Mouse (Mus musculus): Measurements from ENCODE around the gene Dqx1. TPM values are rescaled to one million over a fixed set of nuclear protein-coding genes. Genes with fewer than 3 reads are reported as not detected.

The Dqx1 gene
- total and polyA plus RNA-seq, 2 experiments from 2014 or later = 0.11 to 0.30 TPM

- Histone ChIP-seq H3K4me3 (ENCODE audit: low read depth, low read length) (no peak overlapping the region), H3K27ac (ENCODE audit: low read depth, low read length) (no peak overlapping the region), H3K27me3 (ENCODE audit: insufficient read depth, low read length) (peaks cover 36% of the 10 kb centered on the region), H3K4me2 (ENCODE audit: low read depth, low read length, poor library complexity, severe bottlenecking) (no peak overlapping the region), H3K4me1 (ENCODE audit: insufficient read depth, low read length) (peaks cover 6% of the 10 kb centered on the region; the same call in 1 of the 2 replicates), H3K36me3 (ENCODE audit: insufficient read depth, low read length) (no peaks in the 10 kb centered on the region), H3K9ac (replicated peaks; ENCODE audit: low read length, poor library complexity, severe bottlenecking) (no peak overlapping the region), H3K9me3 (ENCODE audit: low read length) (no peaks in the 10 kb centered on the region)
- WGBS = 23% methylated on average over 10 of the region's 10 CpGs
- no peak for DNase-seq (ENCODE audit: low spot score)
- no peak for TF ChIP-seq CTCF (IDR thresholded peaks at IDR 0.05)
- no peak for ATAC-seq (ENCODE audit: low FRiP score)
These were observed 27.9 kb upstream of the Dqx1 start for GRCm38 (mm10) chr6:83029777-83030176.

GRCm38 (mm10) chr6:83031111-83031510, 26.5 kb upstream of the Dqx1 start:
- 60% methylated on average over 7 of the region's 7 CpGs for WGBS
- TF ChIP-seq CTCF (IDR thresholded peaks at IDR 0.05) = no peak
- H3K4me1 ChIP-seq (ENCODE audit: insufficient read depth, low read length) = peaks cover 6% of the 10 kb centered on the region; the same call in 1 of the 2 replicates
- H3K4me2 ChIP-seq (ENCODE audit: low read depth, low read length, poor library complexity, severe bottlenecking) = no peak overlapping the region
- H3K4me3 ChIP-seq (ENCODE audit: low read depth, low read length) = no peak overlapping the region
- no peak for DNase-seq (ENCODE audit: low spot score)
- no peaks in the 10 kb centered on the region for H3K36me3 ChIP-seq (ENCODE audit: insufficient read depth, low read length)
- H3K9me3 ChIP-seq (ENCODE audit: low read length) = no peaks in the 10 kb centered on the region
- H3K27me3 ChIP-seq (ENCODE audit: insufficient read depth, low read length) = peaks cover 36% of the 10 kb centered on the region
- H3K9ac ChIP-seq (replicated peaks; ENCODE audit: low read length, poor library complexity, severe bottlenecking) = no peak overlapping the region
- no peak overlapping the region for H3K27ac ChIP-seq (ENCODE audit: low read depth, low read length)
- no peak for ATAC-seq (ENCODE audit: low FRiP score)

- ATAC-seq (ENCODE audit: low FRiP score) = no peak
- Histone ChIP-seq H3K9me3 (ENCODE audit: low read length) (no peaks in the 10 kb centered on the region), H3K4me3 (ENCODE audit: low read depth, low read length) (peak overlapping the region; percentile 43), H3K27ac (ENCODE audit: low read depth, low read length) (no peak overlapping the region), H3K4me2 (ENCODE audit: low read depth, low read length, poor library complexity, severe bottlenecking) (peak overlapping the region; percentile 76), H3K9ac (replicated peaks; ENCODE audit: low read length, poor library complexity, severe bottlenecking) (no peak overlapping the region), H3K36me3 (ENCODE audit: insufficient read depth, low read length) (no peaks in the 10 kb centered on the region), H3K4me1 (ENCODE audit: insufficient read depth, low read length) (peaks cover 6% of the 10 kb centered on the region; the same call in 1 of the 2 replicates), H3K27me3 (ENCODE audit: insufficient read depth, low read length) (peaks cover 36% of the 10 kb centered on the region)
- no peak for DNase-seq (ENCODE audit: low spot score)
- WGBS = 22% methylated on average over 18 of the region's 18 CpGs
- no peak for TF ChIP-seq CTCF (IDR thresholded peaks at IDR 0.05)
These were observed 25.6 kb upstream of the Dqx1 start for GRCm38 (mm10) chr6:83031921-83032590.

GRCm38 (mm10) chr6:83032769-83033191, 24.9 kb upstream of the Dqx1 start:
- peak overlapping the region; percentile 43 for H3K4me3 ChIP-seq (ENCODE audit: low read depth, low read length)
- under 1% methylated on average over 31 of the region's 31 CpGs for WGBS
- H3K9me3 ChIP-seq (ENCODE audit: low read length) = no peaks in the 10 kb centered on the region
- peaks cover 36% of the 10 kb centered on the region for H3K27me3 ChIP-seq (ENCODE audit: insufficient read depth, low read length)
- peaks cover 6% of the 10 kb centered on the region; the same call in 1 of the 2 replicates for H3K4me1 ChIP-seq (ENCODE audit: insufficient read depth, low read length)
- H3K4me2 ChIP-seq (ENCODE audit: low read depth, low read length, poor library complexity, severe bottlenecking) = peak overlapping the region; percentile 76
- ATAC-seq (ENCODE audit: low FRiP score) (peak; percentile 44), DNase-seq (ENCODE audit: low spot score) (peak; percentile 14)
- peak; percentile 26; the same call in 1 of the 2 replicates for TF ChIP-seq CTCF (IDR thresholded peaks at IDR 0.05)
- no peak overlapping the region for H3K27ac ChIP-seq (ENCODE audit: low read depth, low read length)
- peak overlapping the region; percentile 42; the same call in 1 of the 2 replicates for H3K9ac ChIP-seq (replicated peaks; ENCODE audit: low read length, poor library complexity, severe bottlenecking)
- H3K36me3 ChIP-seq (ENCODE audit: insufficient read depth, low read length) = no peaks in the 10 kb centered on the region

GRCm38 (mm10) chr6:83033249-83034185, 24.1 kb upstream of the Dqx1 start, which contains the start of the genes Dok1 and Loxl3:
Gene Dok1, minus strand, starts transcription at chr6:83033471.
Gene Loxl3, plus strand, starts transcription at chr6:83034173.
- Histone ChIP-seq H3K4me3 (ENCODE audit: low read depth, low read length) (peak within 1 kb of the TSS; percentile 43), H3K36me3 (ENCODE audit: insufficient read depth, low read length) (no peaks in the 10 kb centered on the region), H3K4me1 (ENCODE audit: insufficient read depth, low read length) (peaks cover 8% of the 10 kb centered on the region; the same call in 1 of the 2 replicates), H3K9me3 (ENCODE audit: low read length) (no peaks in the 10 kb centered on the region), H3K9ac (replicated peaks; ENCODE audit: low read length, poor library complexity, severe bottlenecking) (peak within 1 kb of the TSS; percentile 42; the same call in 1 of the 2 replicates), H3K27ac (ENCODE audit: low read depth, low read length) (peak within 1 kb of the TSS; percentile 59; the same call in 1 of the 2 replicates), H3K27me3 (ENCODE audit: insufficient read depth, low read length) (peaks cover 36% of the 10 kb centered on the region), H3K4me2 (ENCODE audit: low read depth, low read length, poor library complexity, severe bottlenecking) (peak within 1 kb of the TSS; percentile 76)
- ATAC-seq (ENCODE audit: low FRiP score) (peak; percentile 73), DNase-seq (ENCODE audit: low spot score) (peak; percentile 62)
- TF ChIP-seq CTCF (IDR thresholded peaks at IDR 0.05) = no peak
- WGBS = under 1% methylated on average over 49 of the region's 51 CpGs
